Mouse (Mus musculus): ENCODE measurements at regions not wholly inside any gene's neighbourhood (a gene's known extent, or its start where the extent isn't known, plus 50 kb on each side); places are given as distances from the start of the nearest gene placed in this dataset.
A peak's percentile ranks its signal among the peaks of the same experiment; 100 is the strongest.

DNA sequence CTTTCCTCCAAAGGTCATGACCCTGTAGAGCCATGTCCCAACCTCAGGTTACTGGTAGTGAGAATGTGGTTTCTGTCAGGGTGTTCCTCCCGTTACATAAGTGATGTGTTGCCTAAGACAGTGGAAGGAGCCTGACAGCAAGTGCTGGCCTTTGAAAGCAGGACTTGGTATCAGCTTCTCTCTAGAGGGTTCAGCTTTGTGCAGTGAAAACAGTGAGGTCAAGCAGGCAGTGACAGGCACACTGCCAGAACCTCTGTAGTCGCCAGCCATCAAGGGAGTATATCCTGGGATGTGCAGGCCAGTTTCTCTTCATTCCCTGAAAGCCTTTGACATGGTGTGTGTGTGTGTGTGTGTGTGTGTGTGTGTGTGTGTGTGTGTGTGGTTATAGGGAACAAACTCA, 278.1 kb downstream of the Vps13c start:
- no peaks in the 10 kb centered on the region for H3K36me3 ChIP-seq (replicated peaks; ENCODE audit: control insufficient read depth, insufficient read depth, low read depth, low read length)
- DNase-seq (ENCODE audit: low spot score), result no peak
- no peak overlapping the region for H3K9ac ChIP-seq (replicated peaks; ENCODE audit: low read length)
- 55% methylated on average over 2 of the region's 2 CpGs for WGBS
- no peak for ATAC-seq (replicated peaks; ENCODE audit: insufficient number of reproducible peaks, low FRiP score, low TSS enrichment, low read depth)
- no peak overlapping the region for H3K4me2 ChIP-seq (ENCODE audit: low read depth, low read length)
- H3K4me3 ChIP-seq (ENCODE audit: low read depth, low read length), result no peak overlapping the region
- H3K27ac ChIP-seq (replicated peaks; ENCODE audit: low read depth, low read length), result no peak overlapping the region
- no peaks in the 10 kb centered on the region for H3K9me3 ChIP-seq (replicated peaks; ENCODE audit: control insufficient read depth, low read length)
- no peaks in the 10 kb centered on the region for H3K4me1 ChIP-seq (ENCODE audit: control insufficient read depth, insufficient read depth, low read length)
- no peaks in the 10 kb centered on the region for H3K27me3 ChIP-seq (ENCODE audit: control insufficient read depth, insufficient read depth, low read length)

GRCm38 (mm10) chr9:68122266-68122665, 282.1 kb downstream of the Vps13c start:
- no peak for ATAC-seq (replicated peaks; ENCODE audit: insufficient number of reproducible peaks, low FRiP score, low TSS enrichment, low read depth)
- no peaks in the 10 kb centered on the region for H3K4me1 ChIP-seq (ENCODE audit: control insufficient read depth, insufficient read depth, low read length)
- no peak overlapping the region for H3K4me3 ChIP-seq (ENCODE audit: low read depth, low read length)
- no peaks in the 10 kb centered on the region for H3K27me3 ChIP-seq (ENCODE audit: control insufficient read depth, insufficient read depth, low read length)
- no peak overlapping the region for H3K4me2 ChIP-seq (ENCODE audit: low read depth, low read length)
- no peak overlapping the region for H3K27ac ChIP-seq (replicated peaks; ENCODE audit: low read depth, low read length)
- H3K9ac ChIP-seq (replicated peaks; ENCODE audit: low read length), result no peak overlapping the region
- DNase-seq (ENCODE audit: low spot score), result peak; percentile 78
- H3K9me3 ChIP-seq (replicated peaks; ENCODE audit: control insufficient read depth, low read length), result no peaks in the 10 kb centered on the region
- no peaks in the 10 kb centered on the region for H3K36me3 ChIP-seq (replicated peaks; ENCODE audit: control insufficient read depth, insufficient read depth, low read depth, low read length)
- 35% methylated on average over 3 of the region's 3 CpGs for WGBS

DNA sequence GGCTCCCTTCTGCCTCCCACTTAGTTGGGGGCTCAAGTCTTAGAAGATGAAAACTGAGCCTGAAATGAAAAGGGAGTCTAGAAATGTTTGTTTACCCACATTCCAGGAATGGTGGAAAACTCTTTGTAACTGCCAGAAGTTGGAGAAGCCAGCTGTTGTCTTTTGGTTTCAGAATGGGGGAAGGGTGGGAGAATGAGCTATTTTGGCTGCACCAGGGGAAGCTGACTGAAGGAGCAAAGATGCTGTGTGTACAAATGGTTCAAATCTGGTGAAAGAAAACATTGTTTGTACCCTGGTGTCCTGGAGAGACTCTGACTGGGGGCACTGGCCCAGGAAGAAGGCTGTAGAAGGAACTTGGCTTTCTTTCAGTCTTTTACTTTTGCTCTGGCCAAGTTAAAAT, 291.1 kb downstream of the Vps13c start:
- Histone ChIP-seq H3K9ac (replicated peaks; ENCODE audit: low read length) (no peak overlapping the region), H3K4me1 (ENCODE audit: control insufficient read depth, insufficient read depth, low read length) (no peaks in the 10 kb centered on the region), H3K9me3 (replicated peaks; ENCODE audit: control insufficient read depth, low read length) (no peaks in the 10 kb centered on the region), H3K36me3 (replicated peaks; ENCODE audit: control insufficient read depth, insufficient read depth, low read depth, low read length) (no peaks in the 10 kb centered on the region), H3K27me3 (ENCODE audit: control insufficient read depth, insufficient read depth, low read length) (no peaks in the 10 kb centered on the region), H3K4me3 (ENCODE audit: low read depth, low read length) (no peak overlapping the region), H3K4me2 (ENCODE audit: low read depth, low read length) (no peak overlapping the region), H3K27ac (replicated peaks; ENCODE audit: low read depth, low read length) (no peak overlapping the region)
- no peak for ATAC-seq (replicated peaks; ENCODE audit: insufficient number of reproducible peaks, low FRiP score, low TSS enrichment, low read depth)
- DNase-seq (ENCODE audit: low spot score), result peak; percentile 11

DNA sequence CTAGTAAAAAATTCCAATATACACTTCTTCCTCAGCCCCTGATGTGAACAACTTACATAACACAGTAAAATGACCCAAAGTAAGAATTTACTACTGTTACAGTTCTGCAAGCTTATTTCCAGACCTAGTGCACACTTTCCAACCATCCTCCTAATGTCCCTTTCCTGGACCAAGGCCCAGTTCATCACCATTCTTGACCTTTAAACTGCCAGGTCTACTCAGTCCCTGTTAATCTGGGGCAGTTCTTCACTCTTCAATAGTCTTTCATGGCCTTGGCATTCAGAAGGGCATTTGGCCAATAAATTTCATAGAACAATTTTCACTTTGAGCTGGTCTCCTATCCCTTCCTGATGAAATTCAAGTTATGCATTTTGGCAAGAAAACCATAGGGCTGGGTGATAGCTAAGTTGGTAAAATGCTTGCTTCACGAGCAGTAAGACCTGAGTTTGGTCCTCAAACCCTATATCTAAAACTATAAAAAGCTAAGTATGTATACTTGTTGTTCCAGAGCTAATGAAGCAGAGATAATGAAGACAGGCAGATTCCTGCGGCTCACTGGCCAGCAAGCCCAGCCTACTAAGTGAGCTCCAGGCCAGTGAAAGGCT, 295.4 kb downstream of the Vps13c start:
- H3K9ac ChIP-seq (replicated peaks; ENCODE audit: low read length), result no peak overlapping the region
- H3K27me3 ChIP-seq (ENCODE audit: control insufficient read depth, insufficient read depth, low read length), result no peaks in the 10 kb centered on the region
- no peak overlapping the region for H3K27ac ChIP-seq (replicated peaks; ENCODE audit: low read depth, low read length)
- DNase-seq (ENCODE audit: low spot score) (no peak), ATAC-seq (replicated peaks; ENCODE audit: insufficient number of reproducible peaks, low FRiP score, low TSS enrichment, low read depth) (no peak)
- WGBS, result 71% methylated on average over 2 of the region's 2 CpGs
- no peaks in the 10 kb centered on the region for H3K4me1 ChIP-seq (ENCODE audit: control insufficient read depth, insufficient read depth, low read length)
- no peaks in the 10 kb centered on the region for H3K9me3 ChIP-seq (replicated peaks; ENCODE audit: control insufficient read depth, low read length)
- H3K4me2 ChIP-seq (ENCODE audit: low read depth, low read length), result no peak overlapping the region
- H3K4me3 ChIP-seq (ENCODE audit: low read depth, low read length), result no peak overlapping the region
- no peaks in the 10 kb centered on the region for H3K36me3 ChIP-seq (replicated peaks; ENCODE audit: control insufficient read depth, insufficient read depth, low read depth, low read length)

DNA sequence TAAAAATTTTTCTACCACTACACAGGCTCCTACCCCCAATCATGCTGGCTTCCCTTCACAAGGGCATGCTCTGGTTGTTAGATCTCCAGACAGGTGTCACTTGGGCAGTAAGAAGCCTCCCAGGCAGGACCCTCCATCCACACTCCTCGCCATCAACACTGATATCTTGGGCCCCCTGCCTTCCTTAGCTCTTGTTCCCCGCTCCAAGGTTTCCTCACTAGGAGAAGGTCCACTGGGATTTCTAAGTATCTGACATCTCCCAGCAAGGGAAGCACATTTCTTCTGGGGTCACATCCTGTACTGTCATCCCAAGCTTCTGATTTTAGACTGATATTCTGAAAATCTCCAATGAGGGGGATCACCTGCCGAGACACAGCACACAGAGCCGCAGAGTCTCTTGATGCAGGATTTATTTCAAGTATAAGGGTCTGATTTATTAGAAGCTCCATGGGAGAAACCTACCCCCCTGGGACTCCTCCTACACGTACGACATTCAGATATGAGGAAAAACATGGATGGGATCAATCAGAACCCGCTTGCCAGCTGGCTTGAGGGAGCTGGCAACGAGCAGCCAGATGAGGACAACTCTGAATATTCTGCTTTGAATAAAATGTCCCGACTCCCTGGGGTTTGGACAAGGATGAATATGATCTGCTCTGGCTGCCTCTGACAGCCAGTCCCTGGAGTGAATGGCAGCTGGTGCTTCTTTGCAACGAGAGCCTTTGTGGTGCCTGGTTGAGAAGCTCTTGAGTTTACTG, 322.8 kb downstream of the Vps13c start:
- ATAC-seq (replicated peaks; ENCODE audit: insufficient number of reproducible peaks, low FRiP score, low TSS enrichment, low read depth), result no peak
- H3K9ac ChIP-seq (replicated peaks; ENCODE audit: low read length), result no peak overlapping the region
- no peaks in the 10 kb centered on the region for H3K36me3 ChIP-seq (replicated peaks; ENCODE audit: control insufficient read depth, insufficient read depth, low read depth, low read length)
- H3K4me2 ChIP-seq (ENCODE audit: low read depth, low read length), result no peak overlapping the region
- no peak overlapping the region for H3K27ac ChIP-seq (replicated peaks; ENCODE audit: low read depth, low read length)
- H3K4me3 ChIP-seq (ENCODE audit: low read depth, low read length), result no peak overlapping the region
- no peaks in the 10 kb centered on the region for H3K27me3 ChIP-seq (ENCODE audit: control insufficient read depth, insufficient read depth, low read length)
- no peak for DNase-seq (ENCODE audit: low spot score)
- WGBS, result 77% methylated on average over 10 of the region's 10 CpGs
- H3K9me3 ChIP-seq (replicated peaks; ENCODE audit: control insufficient read depth, low read length), result no peaks in the 10 kb centered on the region
- H3K4me1 ChIP-seq (ENCODE audit: control insufficient read depth, insufficient read depth, low read length), result no peaks in the 10 kb centered on the region

GRCm38 (mm10) chr9:68166556-68166955, 326.4 kb downstream of the Vps13c start:
- no peak overlapping the region for H3K9ac ChIP-seq (replicated peaks; ENCODE audit: low read length)
- no peaks in the 10 kb centered on the region for H3K36me3 ChIP-seq (replicated peaks; ENCODE audit: control insufficient read depth, insufficient read depth, low read depth, low read length)
- no peaks in the 10 kb centered on the region for H3K27me3 ChIP-seq (ENCODE audit: control insufficient read depth, insufficient read depth, low read length)
- H3K4me2 ChIP-seq (ENCODE audit: low read depth, low read length), result no peak overlapping the region
- H3K4me1 ChIP-seq (ENCODE audit: control insufficient read depth, insufficient read depth, low read length), result no peaks in the 10 kb centered on the region
- no peak overlapping the region for H3K27ac ChIP-seq (replicated peaks; ENCODE audit: low read depth, low read length)
- WGBS, result 18% methylated on average over 4 of the region's 4 CpGs
- H3K4me3 ChIP-seq (ENCODE audit: low read depth, low read length), result no peak overlapping the region
- ATAC-seq (replicated peaks; ENCODE audit: insufficient number of reproducible peaks, low FRiP score, low TSS enrichment, low read depth), result no peak
- peak; percentile 48 for DNase-seq (ENCODE audit: low spot score)
- no peaks in the 10 kb centered on the region for H3K9me3 ChIP-seq (replicated peaks; ENCODE audit: control insufficient read depth, low read length)

DNA sequence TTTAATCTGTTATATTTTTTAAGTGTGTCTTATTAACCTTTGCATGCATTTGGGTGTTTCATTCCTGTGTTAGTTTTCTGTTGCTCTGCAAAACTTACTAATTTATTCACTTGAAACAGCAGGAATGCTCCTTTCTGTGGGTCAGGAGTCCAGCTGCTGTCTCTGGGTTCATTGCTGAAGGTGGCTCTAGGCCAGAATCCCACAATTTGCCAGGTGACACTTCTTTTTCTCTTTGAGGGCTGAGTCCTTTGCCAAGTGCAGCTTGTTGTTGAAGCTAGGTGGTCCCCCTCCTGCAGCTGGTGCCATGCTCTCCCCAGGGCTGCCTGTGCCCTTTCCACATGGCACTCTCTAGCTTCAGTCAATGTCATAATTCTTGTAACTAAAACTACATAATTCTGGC, 348.7 kb downstream of the Vps13c start:
- no peak overlapping the region for H3K9ac ChIP-seq (replicated peaks; ENCODE audit: low read length)
- no peak for ATAC-seq (replicated peaks; ENCODE audit: insufficient number of reproducible peaks, low FRiP score, low TSS enrichment, low read depth)

GRCm38 (mm10) chr9:68199831-68200230, 359.6 kb downstream of the Vps13c start:
- Histone ChIP-seq H3K4me3 (ENCODE audit: low read depth, low read length) (no peak overlapping the region), H3K9ac (replicated peaks; ENCODE audit: low read length) (no peak overlapping the region), H3K27me3 (ENCODE audit: control insufficient read depth, insufficient read depth, low read length) (no peaks in the 10 kb centered on the region), H3K9me3 (replicated peaks; ENCODE audit: control insufficient read depth, low read length) (no peaks in the 10 kb centered on the region), H3K36me3 (replicated peaks; ENCODE audit: control insufficient read depth, insufficient read depth, low read depth, low read length) (no peaks in the 10 kb centered on the region), H3K4me1 (ENCODE audit: control insufficient read depth, insufficient read depth, low read length) (no peaks in the 10 kb centered on the region), H3K4me2 (ENCODE audit: low read depth, low read length) (no peak overlapping the region), H3K27ac (replicated peaks; ENCODE audit: low read depth, low read length) (no peak overlapping the region)
- ATAC-seq (replicated peaks; ENCODE audit: insufficient number of reproducible peaks, low FRiP score, low TSS enrichment, low read depth) (no peak), DNase-seq (ENCODE audit: low spot score) (no peak)
- WGBS, result 81% methylated on average over 4 of the region's 4 CpGs

More for the DNA sequence above, 348.7 kb downstream of the Vps13c start:
- H3K4me1 ChIP-seq (ENCODE audit: control insufficient read depth, insufficient read depth, low read length), result no peaks in the 10 kb centered on the region
- no peak for DNase-seq (ENCODE audit: low spot score)
- H3K4me2 ChIP-seq (ENCODE audit: low read depth, low read length), result no peak overlapping the region
- H3K4me3 ChIP-seq (ENCODE audit: low read depth, low read length), result no peak overlapping the region
- H3K36me3 ChIP-seq (replicated peaks; ENCODE audit: control insufficient read depth, insufficient read depth, low read depth, low read length), result no peaks in the 10 kb centered on the region
- H3K27me3 ChIP-seq (ENCODE audit: control insufficient read depth, insufficient read depth, low read length), result no peaks in the 10 kb centered on the region
- H3K9me3 ChIP-seq (replicated peaks; ENCODE audit: control insufficient read depth, low read length), result no peaks in the 10 kb centered on the region
- no peak overlapping the region for H3K27ac ChIP-seq (replicated peaks; ENCODE audit: low read depth, low read length)

All from embryonic facial prominence, embryonic 11.5 days (tissue).